In the genomic region with DNA sequence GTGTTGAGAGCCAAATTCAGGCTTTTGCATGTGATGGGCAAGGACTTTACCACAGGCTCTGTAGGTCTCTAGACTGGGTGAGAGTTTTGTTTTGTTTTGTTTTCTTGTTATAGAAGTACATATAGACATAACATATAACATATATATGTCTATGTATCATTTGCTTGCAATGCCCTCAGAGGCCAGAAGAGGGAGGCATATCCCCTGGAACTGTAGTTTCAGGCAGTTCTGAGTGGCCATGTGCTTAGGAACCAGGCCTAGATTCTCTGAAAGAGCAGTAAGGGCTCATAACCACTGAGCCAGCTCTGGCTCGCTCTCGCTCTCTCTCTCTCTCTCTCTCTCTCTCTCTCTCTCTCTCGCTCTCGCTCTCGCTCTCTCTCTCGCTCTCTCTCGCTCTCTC, we compare ENCODE assay signal across 9 mouse cellular contexts. TPM values are rescaled to one million over a fixed set of nuclear protein-coding genes. Genes with fewer than 3 reads are reported as not detected.
DNase-seq lines count a peak whose midpoint lies in the region; ATAC-seq lines count a peak whose summit lies in the region.
"Had no signal": no experiment of that assay in that cellular context is flagged by ENCODE, and none has a peak within 500 bp of the region (broad histone marks: within the 10 kb centered on the region; RNA-seq: fewer than 3 reads in every experiment).

No protein-coding gene starts in this region.

- no peaks in the 10 kb centered on the region for H3K27me3 ChIP-seq in neural tube, embryonic 15.5 days (replicated peaks)
- H3K27me3 ChIP-seq: neural tube, embryonic 13.5 days had no signal

- H3K9ac ChIP-seq in neural tube, embryonic 15.5 days (replicated peaks): no peak overlapping the region
- H3K9ac ChIP-seq: neural tube, embryonic 13.5 days had no signal

- DNase-seq in cerebellum, postnatal 14 days: peak; percentile 29 to 58
- no peak for DNase-seq in cerebellum, adult 11-12 months
- DNase-seq in neural tube, embryonic 10.5 days (ENCODE audit: extremely low spot score, low spot score): peak; percentile 54
- peak; percentile 33 for DNase-seq in brain, adult 2 months (ENCODE audit: low read depth, low spot score)
- DNase-seq in kidney, postnatal 4 days: peak; percentile 78 to 79
- peak; percentile 72 for DNase-seq in retina, embryonic 14.5 days (ENCODE audit: low spot score)
- no peak for DNase-seq in gastrocnemius, postnatal 14 days

- 75% methylated on average over 7 of the region's 7 CpGs for WGBS in neural tube, embryonic 15.5 days

- no peak for ATAC-seq in neural tube, embryonic 15.5 days (ENCODE audit: low FRiP score)

- H3K9me3 ChIP-seq in neural tube, embryonic 15.5 days (replicated peaks): no peaks in the 10 kb centered on the region
- H3K9me3 ChIP-seq: neural tube, embryonic 13.5 days had no signal

- H3K36me3 ChIP-seq in neural tube, embryonic 15.5 days: no peaks in the 10 kb centered on the region

- no peak overlapping the region for H3K4me2 ChIP-seq in neural tube, embryonic 15.5 days
- H3K4me2 ChIP-seq: neural tube, embryonic 13.5 days had no signal

- H3K4me3 ChIP-seq in neural tube, embryonic 15.5 days (replicated peaks): no peak overlapping the region
- H3K4me3 ChIP-seq: neural tube, embryonic 13.5 days had no signal

- intact Hi-C loops in gastrocnemius, postnatal 14 days (cut with DNase I; ENCODE audit: low total_unique reads): loop anchor here (5.0 to 10.0 kb wide), 2 partner anchors 79 to 167 kb away; no protein-coding TSS in a partner anchor

- no peaks in the 10 kb centered on the region for H3K4me1 ChIP-seq in neural tube, embryonic 15.5 days
- H3K4me1 ChIP-seq: neural tube, embryonic 13.5 days had no signal

- no peak overlapping the region for H3K27ac ChIP-seq in neural tube, embryonic 15.5 days (replicated peaks)
- H3K27ac ChIP-seq: neural tube, embryonic 13.5 days had no signal

RNA-seq across cellular contexts. Expression of a gene that starts 17.3 kb away (rescaled TPM):
- 8.8 and 11.8 TPM in 2 replicates for polyA plus RNA-seq in neural tube, embryonic 15.5 days (2015; fragmentation: Nextera tagmentation; extraction: Ambion mirVana)
- 1 to 10 TPM; 1.8 to 2.3 TPM for total RNA-seq in gastrocnemius, postnatal 14 days (2021)

RNA-seq across cellular contexts. Expression of a gene that starts 17.3 kb away (rescaled TPM):
- 30.9 and 38.2 TPM in 2 replicates for polyA plus RNA-seq in neural tube, embryonic 15.5 days (2015; fragmentation: Nextera tagmentation; extraction: Ambion mirVana)
- 10 to 100 TPM in 1 of 2 experiments, 1 to 10 TPM in 1; 9.9 to 10.3 TPM for total RNA-seq in gastrocnemius, postnatal 14 days (2021)

RNA-seq across cellular contexts. Expression of a gene that starts 27.7 kb away (rescaled TPM):
- 34.0 and 42.8 TPM in 2 replicates for polyA plus RNA-seq in neural tube, embryonic 15.5 days (2015; fragmentation: Nextera tagmentation; extraction: Ambion mirVana)
- total RNA-seq in gastrocnemius, postnatal 14 days (2021): 10 to 100 TPM; 33.4 to 43.6 TPM

Comparison
In these comparisons a context has a peak if more than half of its experiments do, and no peak if none do; other contexts are left out.
1. DNase-seq: peak in cerebellum, postnatal 14 days (2 of 2), neural tube, embryonic 10.5 days (single experiment), brain, adult 2 months (single experiment), kidney, postnatal 4 days (2 of 2) and retina, embryonic 14.5 days (single experiment); none in cerebellum, adult 11-12 months (single experiment) and gastrocnemius, postnatal 14 days (single experiment).